Mouse (Mus musculus): ENCODE measurements around the gene R3hdml. TPM values are rescaled to one million over a fixed set of nuclear protein-coding genes. Genes with fewer than 3 reads are reported as not detected.
A peak's percentile ranks its signal among the peaks of the same experiment; 100 is the strongest.

The R3hdml gene
- polyA plus RNA-seq, 1 experiment from 2014 or later = 0.96 TPM

- H3K4me3 ChIP-seq = no peak overlapping the region
- no peaks in the 10 kb centered on the region for H3K4me1 ChIP-seq (replicated peaks)
- H3K27ac ChIP-seq (replicated peaks) = no peak overlapping the region
- ATAC-seq (ENCODE audit: low FRiP score, low read depth) = no peak
- H3K27me3 ChIP-seq = no peaks in the 10 kb centered on the region
- H3K4me2 ChIP-seq = no peak overlapping the region
- no peaks in the 10 kb centered on the region for H3K9me3 ChIP-seq
- no peaks in the 10 kb centered on the region for H3K36me3 ChIP-seq
- no peak overlapping the region for H3K9ac ChIP-seq
- WGBS = 89% methylated on average over 7 of the region's 7 CpGs
These were observed 33.7 kb downstream of the R3hdml start for GRCm38 (mm10) chr2:163525761-163526243.

GRCm38 (mm10) chr2:163527497-163527896, 35.4 kb downstream of the R3hdml start:
- Histone ChIP-seq H3K9me3 (no peaks in the 10 kb centered on the region), H3K4me1 (replicated peaks) (no peaks in the 10 kb centered on the region), H3K9ac (no peak overlapping the region), H3K4me2 (no peak overlapping the region), H3K4me3 (no peak overlapping the region), H3K27me3 (no peaks in the 10 kb centered on the region), H3K27ac (replicated peaks) (no peak overlapping the region), H3K36me3 (no peaks in the 10 kb centered on the region)
- WGBS = 84% methylated on average over 2 of the region's 2 CpGs
- no peak for ATAC-seq (ENCODE audit: low FRiP score, low read depth)

GRCm38 (mm10) chr2:163530418-163530817, 38.3 kb downstream of the R3hdml start:
- no peak overlapping the region for H3K9ac ChIP-seq
- ATAC-seq (ENCODE audit: low FRiP score, low read depth) = no peak
- no peaks in the 10 kb centered on the region for H3K9me3 ChIP-seq
- H3K4me1 ChIP-seq (replicated peaks) = peaks cover 4% of the 10 kb centered on the region
- no peak overlapping the region for H3K4me3 ChIP-seq
- H3K4me2 ChIP-seq = no peak overlapping the region
- no peaks in the 10 kb centered on the region for H3K27me3 ChIP-seq
- H3K27ac ChIP-seq (replicated peaks) = no peak overlapping the region
- WGBS = 77% methylated on average over 8 of the region's 8 CpGs
- no peaks in the 10 kb centered on the region for H3K36me3 ChIP-seq

GRCm38 (mm10) chr2:163531917-163532316, 39.8 kb downstream of the R3hdml start:
- H3K9ac ChIP-seq = no peak overlapping the region
- peaks cover 4% of the 10 kb centered on the region for H3K4me1 ChIP-seq (replicated peaks)
- H3K4me2 ChIP-seq = no peak overlapping the region
- no peaks in the 10 kb centered on the region for H3K27me3 ChIP-seq
- H3K36me3 ChIP-seq = no peaks in the 10 kb centered on the region
- ATAC-seq (ENCODE audit: low FRiP score, low read depth) = peak; percentile 52; the same call in 1 of the 2 replicates
- no peak overlapping the region for H3K4me3 ChIP-seq
- H3K27ac ChIP-seq (replicated peaks) = no peak overlapping the region
- no peaks in the 10 kb centered on the region for H3K9me3 ChIP-seq
- 10% methylated on average over 9 of the region's 9 CpGs for WGBS

- no peaks in the 10 kb centered on the region for H3K27me3 ChIP-seq
- H3K36me3 ChIP-seq = no peaks in the 10 kb centered on the region
- H3K4me1 ChIP-seq (replicated peaks) = peaks cover 4% of the 10 kb centered on the region
- no peaks in the 10 kb centered on the region for H3K9me3 ChIP-seq
- ATAC-seq (ENCODE audit: low FRiP score, low read depth) = no peak
- no peak overlapping the region for H3K4me3 ChIP-seq
- WGBS = 86% methylated on average over 9 of the region's 9 CpGs
- no peak overlapping the region for H3K27ac ChIP-seq (replicated peaks)
- no peak overlapping the region for H3K9ac ChIP-seq
- H3K4me2 ChIP-seq = no peak overlapping the region
These were observed 41.1 kb downstream of the R3hdml start for GRCm38 (mm10) chr2:163533226-163533625.

- ATAC-seq (ENCODE audit: low FRiP score, low read depth) = peak; percentile 82
- no peaks in the 10 kb centered on the region for H3K27me3 ChIP-seq
- 12% methylated on average over 22 of the region's 22 CpGs for WGBS
- H3K9ac ChIP-seq = peak overlapping the region; percentile 54
- peak overlapping the region; percentile 77 for H3K4me2 ChIP-seq
- peak overlapping the region; percentile 32; the same call in 1 of the 2 replicates for H3K27ac ChIP-seq (replicated peaks)
- peak overlapping the region; percentile 32 for H3K4me3 ChIP-seq
- H3K4me1 ChIP-seq (replicated peaks) = peaks cover 4% of the 10 kb centered on the region
- no peaks in the 10 kb centered on the region for H3K9me3 ChIP-seq
- H3K36me3 ChIP-seq = no peaks in the 10 kb centered on the region
These were observed 42.9 kb downstream of the R3hdml start for GRCm38 (mm10) chr2:163534958-163535524.

GRCm38 (mm10) chr2:163537443-163537842, 45.3 kb downstream of the R3hdml start:
- Histone ChIP-seq H3K9ac (no peak overlapping the region), H3K27ac (replicated peaks) (no peak overlapping the region), H3K4me2 (no peak overlapping the region), H3K27me3 (no peaks in the 10 kb centered on the region), H3K36me3 (no peaks in the 10 kb centered on the region), H3K9me3 (no peaks in the 10 kb centered on the region), H3K4me1 (replicated peaks) (peaks cover 4% of the 10 kb centered on the region), H3K4me3 (no peak overlapping the region)
- ATAC-seq (ENCODE audit: low FRiP score, low read depth) = no peak
- 85% methylated on average over 5 of the region's 5 CpGs for WGBS

GRCm38 (mm10) chr2:163538410-163538809, 46.3 kb downstream of the R3hdml start:
- Histone ChIP-seq H3K27ac (replicated peaks) (no peak overlapping the region), H3K4me1 (replicated peaks) (peaks cover 4% of the 10 kb centered on the region), H3K27me3 (no peaks in the 10 kb centered on the region), H3K4me3 (no peak overlapping the region), H3K9ac (no peak overlapping the region), H3K9me3 (no peaks in the 10 kb centered on the region), H3K36me3 (no peaks in the 10 kb centered on the region), H3K4me2 (no peak overlapping the region)
- 89% methylated on average over 2 of the region's 2 CpGs for WGBS
- no peak for ATAC-seq (ENCODE audit: low FRiP score, low read depth)

GRCm38 (mm10) chr2:163539321-163540040, 47.4 kb downstream of the R3hdml start:
- H3K36me3 ChIP-seq = no peaks in the 10 kb centered on the region
- 89% methylated on average over 13 of the region's 13 CpGs for WGBS
- ATAC-seq (ENCODE audit: low FRiP score, low read depth) = no peak

GRCm38 (mm10) chr2:163540231-163541117, 48.4 kb downstream of the R3hdml start:
- WGBS = 84% methylated on average over 9 of the region's 9 CpGs
- Histone ChIP-seq H3K9ac (no peak overlapping the region), H3K36me3 (no peaks in the 10 kb centered on the region), H3K4me1 (replicated peaks) (no peaks in the 10 kb centered on the region), H3K27me3 (no peaks in the 10 kb centered on the region), H3K4me3 (no peak overlapping the region), H3K4me2 (no peak overlapping the region), H3K27ac (replicated peaks) (no peak overlapping the region), H3K9me3 (no peaks in the 10 kb centered on the region)
- ATAC-seq (ENCODE audit: low FRiP score, low read depth) = no peak

More at GRCm38 (mm10) chr2:163539321-163540040, 47.4 kb downstream of the R3hdml start:
- Histone ChIP-seq H3K4me1 (replicated peaks) (peaks cover 4% of the 10 kb centered on the region), H3K4me2 (no peak overlapping the region), H3K4me3 (no peak overlapping the region), H3K27ac (replicated peaks) (no peak overlapping the region), H3K9ac (no peak overlapping the region), H3K9me3 (no peaks in the 10 kb centered on the region), H3K27me3 (no peaks in the 10 kb centered on the region)

GRCm38 (mm10) chr2:163541568-163542182, 49.6 kb downstream of the R3hdml start:
- ATAC-seq (ENCODE audit: low FRiP score, low read depth) = no peak
- no peak overlapping the region for H3K27ac ChIP-seq (replicated peaks)
- H3K4me3 ChIP-seq = no peak overlapping the region

More at GRCm38 (mm10) chr2:163541568-163542182, 49.6 kb downstream of the R3hdml start:
- no peaks in the 10 kb centered on the region for H3K4me1 ChIP-seq (replicated peaks)
- H3K9me3 ChIP-seq = no peaks in the 10 kb centered on the region
- no peak overlapping the region for H3K4me2 ChIP-seq
- H3K9ac ChIP-seq = no peak overlapping the region
- H3K27me3 ChIP-seq = no peaks in the 10 kb centered on the region
- H3K36me3 ChIP-seq = no peaks in the 10 kb centered on the region
- WGBS = 83% methylated on average over 10 of the region's 10 CpGs

Data from hindbrain, embryonic 15.5 days (tissue).